Mouse (Mus musculus): Measurements from ENCODE around the gene Acvr1b. TPM values are rescaled to one million over a fixed set of nuclear protein-coding genes. Genes with fewer than 3 reads are reported as not detected.

Gene Acvr1b
- polyA plus RNA-seq, 1 experiment from 2014 or later, result 5.4 TPM

- Histone ChIP-seq H3K27me3 (ENCODE audit: low read depth, poor library complexity, severe bottlenecking) (peaks cover 7% of the 10 kb centered on the region; the same call in 1 of the 2 replicates), H3K27ac (replicated peaks) (no peak overlapping the region), H3K4me3 (no peak overlapping the region), H3K4me1 (peaks cover 35% of the 10 kb centered on the region), H3K9me3 (replicated peaks) (no peaks in the 10 kb centered on the region), H3K36me3 (no peaks in the 10 kb centered on the region)
- no peak for DNase-seq (ENCODE audit: low spot score)
- WGBS, result 66% methylated on average over 3 of the region's 3 CpGs
Observed at GRCm38 (mm10) chr15:101244012-101244411, 70.1 kb downstream of the Acvr1b start.

GRCm38 (mm10) chr15:101246231-101247154 is 72.6 kb downstream of the Acvr1b start:
- Histone ChIP-seq H3K4me1 (peaks cover 28% of the 10 kb centered on the region), H3K27me3 (ENCODE audit: low read depth, poor library complexity, severe bottlenecking) (peaks cover 7% of the 10 kb centered on the region), H3K9me3 (replicated peaks) (no peaks in the 10 kb centered on the region), H3K27ac (replicated peaks) (peak overlapping the region; percentile 91), H3K36me3 (no peaks in the 10 kb centered on the region), H3K4me3 (peak overlapping the region; percentile 55)
- peak; percentile 96 for DNase-seq (ENCODE audit: low spot score)
- WGBS, result 3% methylated on average over 56 of the region's 56 CpGs

- Histone ChIP-seq H3K9me3 (replicated peaks) (no peaks in the 10 kb centered on the region), H3K27ac (replicated peaks) (peak overlapping the region; percentile 91; the same call in 1 of the 2 replicates), H3K4me1 (peaks cover 28% of the 10 kb centered on the region), H3K4me3 (peak overlapping the region; percentile 55; the same call in 1 of the 2 replicates), H3K36me3 (no peaks in the 10 kb centered on the region), H3K27me3 (ENCODE audit: low read depth, poor library complexity, severe bottlenecking) (peaks cover 2% of the 10 kb centered on the region)
- no peak for DNase-seq (ENCODE audit: low spot score)
- WGBS, result 86% methylated on average over 1 of the region's 1 CpGs
Observed at GRCm38 (mm10) chr15:101247155-101247498, 73.3 kb downstream of the Acvr1b start.

- Histone ChIP-seq H3K36me3 (no peaks in the 10 kb centered on the region), H3K9me3 (replicated peaks) (no peaks in the 10 kb centered on the region), H3K27ac (replicated peaks) (no peak overlapping the region), H3K4me3 (no peak overlapping the region), H3K27me3 (ENCODE audit: low read depth, poor library complexity, severe bottlenecking) (peaks cover 12% of the 10 kb centered on the region), H3K4me1 (peaks cover 28% of the 10 kb centered on the region)
- 63% methylated on average over 5 of the region's 5 CpGs for WGBS
- no peak for DNase-seq (ENCODE audit: low spot score)
Observed at GRCm38 (mm10) chr15:101248029-101248710, 74.3 kb downstream of the Acvr1b start.

GRCm38 (mm10) chr15:101250220-101250800 is 76.4 kb downstream of the Acvr1b start:
- H3K36me3 ChIP-seq, result no peaks in the 10 kb centered on the region
- H3K4me1 ChIP-seq, result peaks cover 44% of the 10 kb centered on the region
- H3K27ac ChIP-seq (replicated peaks), result no peak overlapping the region
- WGBS, result 83% methylated on average over 9 of the region's 9 CpGs
- no peaks in the 10 kb centered on the region for H3K9me3 ChIP-seq (replicated peaks)
- no peak overlapping the region for H3K4me3 ChIP-seq
- peaks cover 22% of the 10 kb centered on the region; the same call in 1 of the 2 replicates for H3K27me3 ChIP-seq (ENCODE audit: low read depth, poor library complexity, severe bottlenecking)
- no peak for DNase-seq (ENCODE audit: low spot score)

- H3K9me3 ChIP-seq (replicated peaks), result no peaks in the 10 kb centered on the region
- no peak overlapping the region for H3K4me3 ChIP-seq
- no peaks in the 10 kb centered on the region for H3K36me3 ChIP-seq
- no peak overlapping the region for H3K27ac ChIP-seq (replicated peaks)
- 93% methylated on average over 5 of the region's 5 CpGs for WGBS
- peaks cover 32% of the 10 kb centered on the region for H3K4me1 ChIP-seq
- H3K27me3 ChIP-seq (ENCODE audit: low read depth, poor library complexity, severe bottlenecking), result peaks cover 22% of the 10 kb centered on the region; the same call in 1 of the 2 replicates
- no peak for DNase-seq (ENCODE audit: low spot score)
Observed at GRCm38 (mm10) chr15:101251930-101252329, 78.1 kb downstream of the Acvr1b start.

GRCm38 (mm10) chr15:101252614-101253013 is 78.7 kb downstream of the Acvr1b start:
- H3K27me3 ChIP-seq (ENCODE audit: low read depth, poor library complexity, severe bottlenecking), result peaks cover 22% of the 10 kb centered on the region; the same call in 1 of the 2 replicates
- no peaks in the 10 kb centered on the region for H3K36me3 ChIP-seq
- no peak overlapping the region for H3K4me3 ChIP-seq
- H3K27ac ChIP-seq (replicated peaks), result no peak overlapping the region
- no peak for DNase-seq (ENCODE audit: low spot score)
- peaks cover 33% of the 10 kb centered on the region for H3K4me1 ChIP-seq
- 87% methylated on average over 6 of the region's 6 CpGs for WGBS
- H3K9me3 ChIP-seq (replicated peaks), result no peaks in the 10 kb centered on the region

- H3K36me3 ChIP-seq, result no peaks in the 10 kb centered on the region
- peaks cover 22% of the 10 kb centered on the region; the same call in 1 of the 2 replicates for H3K27me3 ChIP-seq (ENCODE audit: low read depth, poor library complexity, severe bottlenecking)
- H3K9me3 ChIP-seq (replicated peaks), result no peaks in the 10 kb centered on the region
- 33% methylated on average over 3 of the region's 3 CpGs for WGBS
- peak overlapping the region; percentile 79 for H3K4me3 ChIP-seq
- H3K27ac ChIP-seq (replicated peaks), result peak overlapping the region; percentile 92
- no peak for DNase-seq (ENCODE audit: low spot score)
- peaks cover 30% of the 10 kb centered on the region for H3K4me1 ChIP-seq
Observed at GRCm38 (mm10) chr15:101253563-101253885, 79.7 kb downstream of the Acvr1b start.

GRCm38 (mm10) chr15:101253886-101254795 is 80.3 kb downstream of the Acvr1b start, which contains the start of gene Nr4a1:
Gene Nr4a1 (plus strand): TSS chr15:101254269.
- peak; percentile 64 for DNase-seq (ENCODE audit: low spot score)
- Histone ChIP-seq H3K27ac (replicated peaks) (peak within 1 kb of the TSS; percentile 92), H3K9me3 (replicated peaks) (no peaks in the 10 kb centered on the region), H3K4me1 (peaks cover 30% of the 10 kb centered on the region), H3K27me3 (ENCODE audit: low read depth, poor library complexity, severe bottlenecking) (peaks cover 22% of the 10 kb centered on the region; the same call in 1 of the 2 replicates), H3K36me3 (no peaks in the 10 kb centered on the region), H3K4me3 (peak within 1 kb of the TSS; percentile 79)
- WGBS, result 2% methylated on average over 79 of the region's 82 CpGs

- peaks cover 22% of the 10 kb centered on the region; the same call in 1 of the 2 replicates for H3K27me3 ChIP-seq (ENCODE audit: low read depth, poor library complexity, severe bottlenecking)
- no peak for DNase-seq (ENCODE audit: low spot score)
- H3K36me3 ChIP-seq, result no peaks in the 10 kb centered on the region
- H3K4me1 ChIP-seq, result peaks cover 42% of the 10 kb centered on the region
- WGBS, result 83% methylated on average over 7 of the region's 7 CpGs
- no peak overlapping the region for H3K4me3 ChIP-seq
- H3K27ac ChIP-seq (replicated peaks), result no peak overlapping the region
- H3K9me3 ChIP-seq (replicated peaks), result no peaks in the 10 kb centered on the region
Observed at GRCm38 (mm10) chr15:101255842-101256462, 82.1 kb downstream of the Acvr1b start.

GRCm38 (mm10) chr15:101256463-101257206 is 82.8 kb downstream of the Acvr1b start:
- H3K9me3 ChIP-seq (replicated peaks), result no peaks in the 10 kb centered on the region
- DNase-seq (ENCODE audit: low spot score), result no peak
- H3K27me3 ChIP-seq (ENCODE audit: low read depth, poor library complexity, severe bottlenecking), result peaks cover 22% of the 10 kb centered on the region; the same call in 1 of the 2 replicates
- peaks cover 44% of the 10 kb centered on the region for H3K4me1 ChIP-seq
- H3K4me3 ChIP-seq, result no peak overlapping the region
- H3K27ac ChIP-seq (replicated peaks), result no peak overlapping the region
- 76% methylated on average over 14 of the region's 14 CpGs for WGBS
- no peaks in the 10 kb centered on the region for H3K36me3 ChIP-seq

Data from midbrain, embryonic 10.5 days (tissue).